Mouse (Mus musculus): Measurements from ENCODE around the gene Tsg101. TPM values are rescaled to one million over a fixed set of nuclear protein-coding genes. Genes with fewer than 3 reads are reported as not detected.

The Tsg101 gene
- polyA plus RNA-seq, 1 experiment from 2014 or later: 169 TPM

- TF ChIP-seq CTCF (IDR thresholded peaks at IDR 0.05; ENCODE audit: low read depth): no peak
- Histone ChIP-seq H3K4me1 (replicated peaks; ENCODE audit: insufficient read depth, low read length) (peaks cover 27% of the 10 kb centered on the region), H3K9me3 (replicated peaks; ENCODE audit: low read length) (no peaks in the 10 kb centered on the region), H3K36me3 (ENCODE audit: insufficient read depth, low read length) (no peaks in the 10 kb centered on the region), H3K4me3 (replicated peaks; ENCODE audit: low read depth, low read length) (no peak overlapping the region), H3K27me3 (ENCODE audit: insufficient read depth, low read length) (no peaks in the 10 kb centered on the region), H3K27ac (peak overlapping the region; percentile 92), H3K4me2 (ENCODE audit: low read length) (no peak overlapping the region), H3K9ac (ENCODE audit: low read depth, low read length) (no peak overlapping the region)
- no peak for ATAC-seq (replicated peaks; ENCODE audit: low FRiP score, low read depth)
- 61% methylated on average over 4 of the region's 4 CpGs for WGBS
- no peak for DNase-seq (ENCODE audit: low spot score)
These were observed 79.4 kb downstream of the Tsg101 start for GRCm38 (mm10) chr7:46840326-46840725.

GRCm38 (mm10) chr7:46839861-46840260 is 79.9 kb downstream of the Tsg101 start:
- H3K36me3 ChIP-seq (ENCODE audit: insufficient read depth, low read length): no peaks in the 10 kb centered on the region
- WGBS: 78% methylated on average over 5 of the region's 5 CpGs
- H3K27ac ChIP-seq: peak overlapping the region; percentile 92
- peaks cover 22% of the 10 kb centered on the region for H3K4me1 ChIP-seq (replicated peaks; ENCODE audit: insufficient read depth, low read length)
- no peak overlapping the region for H3K9ac ChIP-seq (ENCODE audit: low read depth, low read length)
- H3K4me3 ChIP-seq (replicated peaks; ENCODE audit: low read depth, low read length): no peak overlapping the region
- no peaks in the 10 kb centered on the region for H3K9me3 ChIP-seq (replicated peaks; ENCODE audit: low read length)
- H3K27me3 ChIP-seq (ENCODE audit: insufficient read depth, low read length): no peaks in the 10 kb centered on the region
- no peak for ATAC-seq (replicated peaks; ENCODE audit: low FRiP score, low read depth)
- TF ChIP-seq CTCF (IDR thresholded peaks at IDR 0.05; ENCODE audit: low read depth): no peak
- DNase-seq (ENCODE audit: low spot score): no peak
- no peak overlapping the region for H3K4me2 ChIP-seq (ENCODE audit: low read length)

- no peak for DNase-seq (ENCODE audit: low spot score)
These were observed 80.3 kb downstream of the Tsg101 start for GRCm38 (mm10) chr7:46839446-46839845.

More at GRCm38 (mm10) chr7:46839446-46839845, 80.3 kb downstream of the Tsg101 start:
- TF ChIP-seq CTCF (IDR thresholded peaks at IDR 0.05; ENCODE audit: low read depth): no peak
- Histone ChIP-seq H3K4me3 (replicated peaks; ENCODE audit: low read depth, low read length) (no peak overlapping the region), H3K4me2 (ENCODE audit: low read length) (peak overlapping the region; percentile 29; the same call in 1 of the 2 replicates), H3K9ac (ENCODE audit: low read depth, low read length) (no peak overlapping the region), H3K9me3 (replicated peaks; ENCODE audit: low read length) (no peaks in the 10 kb centered on the region), H3K27me3 (ENCODE audit: insufficient read depth, low read length) (no peaks in the 10 kb centered on the region), H3K27ac (peak overlapping the region; percentile 92), H3K36me3 (ENCODE audit: insufficient read depth, low read length) (no peaks in the 10 kb centered on the region), H3K4me1 (replicated peaks; ENCODE audit: insufficient read depth, low read length) (peaks cover 19% of the 10 kb centered on the region; the same call in 1 of the 2 replicates)
- WGBS: 37% methylated on average over 7 of the region's 7 CpGs
- ATAC-seq (replicated peaks; ENCODE audit: low FRiP score, low read depth): no peak

Other genes with a start within 250 kb of the Tsg101 start
- 1.3 and 2.2 TPM in 2 replicates for gene Tph1, start 247.4 kb downstream of the Tsg101 start, polyA plus RNA-seq (2015; fragmentation: Nextera tagmentation; extraction: Ambion mirVana)
- gene Saal1, start 209.3 kb downstream of the Tsg101 start, polyA plus RNA-seq (2015; fragmentation: Nextera tagmentation; extraction: Ambion mirVana): 20.3 and 23.1 TPM in 2 replicates
- gene Saa3, start 204.3 kb downstream of the Tsg101 start, polyA plus RNA-seq (2015; fragmentation: Nextera tagmentation; extraction: Ambion mirVana): 0.32 and 0.49 TPM in 2 replicates
- gene Saa4, start 187.4 kb downstream of the Tsg101 start, polyA plus RNA-seq (2015; fragmentation: Nextera tagmentation; extraction: Ambion mirVana): not detected in 2 replicates
- 2.1 and 3.7 TPM in 2 replicates for gene Saa1, start 177.0 kb downstream of the Tsg101 start, polyA plus RNA-seq (2015; fragmentation: Nextera tagmentation; extraction: Ambion mirVana)
- 0.28 and 0.50 TPM in 2 replicates for gene Saa2, start 168.2 kb downstream of the Tsg101 start, polyA plus RNA-seq (2015; fragmentation: Nextera tagmentation; extraction: Ambion mirVana)
- 18.0 and 19.0 TPM in 2 replicates for gene Hps5, start 123.9 kb downstream of the Tsg101 start, polyA plus RNA-seq (2015; fragmentation: Nextera tagmentation; extraction: Ambion mirVana)
- gene Gtf2h1, start 123.9 kb downstream of the Tsg101 start, polyA plus RNA-seq (2015; fragmentation: Nextera tagmentation; extraction: Ambion mirVana): 39.1 and 43.6 TPM in 2 replicates
- gene Ldha, start 78.5 kb downstream of the Tsg101 start, polyA plus RNA-seq (2015; fragmentation: Nextera tagmentation; extraction: Ambion mirVana): 890 and 943 TPM in 2 replicates
- not detected in 2 replicates for gene Ldhc, start 58.8 kb downstream of the Tsg101 start, polyA plus RNA-seq (2015; fragmentation: Nextera tagmentation; extraction: Ambion mirVana)
- gene Uevld, start 38.6 kb upstream of the Tsg101 start, polyA plus RNA-seq (2015; fragmentation: Nextera tagmentation; extraction: Ambion mirVana): 7.2 and 8.0 TPM in 2 replicates
- not detected in 2 replicates for gene Gm9999, start 63.6 kb upstream of the Tsg101 start, polyA plus RNA-seq (2015; fragmentation: Nextera tagmentation; extraction: Ambion mirVana)
- gene Spty2d1, start 88.4 kb upstream of the Tsg101 start, polyA plus RNA-seq (2015; fragmentation: Nextera tagmentation; extraction: Ambion mirVana): 13.7 and 15.9 TPM in 2 replicates
- gene Tmem86a, start 130.6 kb upstream of the Tsg101 start, polyA plus RNA-seq (2015; fragmentation: Nextera tagmentation; extraction: Ambion mirVana): 42.1 and 43.6 TPM in 2 replicates
- 0.51 and 0.62 TPM in 2 replicates for gene Ptpn5, start 213.7 kb upstream of the Tsg101 start, polyA plus RNA-seq (2015; fragmentation: Nextera tagmentation; extraction: Ambion mirVana)

All from kidney, postnatal 0 days (tissue).